Mouse (Mus musculus) heart, embryonic 11.5 days (tissue): ENCODE data around the gene Nprl3. TPM values are rescaled to one million over a fixed set of nuclear protein-coding genes. Genes with fewer than 3 reads are reported as not detected.

Experiments
- ATAC-seq: fragments of 200-750 bp; cut with Nextera tagmentation; replicated peaks from 2 replicates; pipeline ENCODE4 v1.8.0; 2017; ENCODE audit warnings: moderate library complexity; ENCODE audit not compliant: insufficient number of reproducible peaks, low FRiP score, low TSS enrichment
- H3K27ac ChIP-seq: fragments of 300-500 bp; sonication (generic); 2 replicates; pipeline ENCODE4 v1.5.1; 2014; ENCODE audit warnings: mild to moderate bottlenecking, low read depth, low read length
- H3K27me3 ChIP-seq: fragments of 300-500 bp; sonication (generic); 2 replicates; pipeline ENCODE4 v1.6.1; 2014; ENCODE audit warnings: mild to moderate bottlenecking, low read length, mixed read lengths; ENCODE audit not compliant: control insufficient read depth, insufficient read depth
- H3K36me3 ChIP-seq: fragments of 300-500 bp; sonication (generic); 2 replicates; pipeline ENCODE4 v1.6.1; 2014; ENCODE audit warnings: mild to moderate bottlenecking, low read length, moderate library complexity, mixed read lengths; ENCODE audit not compliant: control insufficient read depth, insufficient read depth
- H3K4me1 ChIP-seq: fragments of 300-500 bp; sonication (generic); 2 replicates; pipeline ENCODE4 v1.6.1; 2014; ENCODE audit warnings: low read length; ENCODE audit not compliant: control insufficient read depth, insufficient read depth
- H3K4me2 ChIP-seq: fragments of 300-500 bp; sonication (generic); 2 replicates; pipeline ENCODE4 v1.6.1; 2014; ENCODE audit warnings: mild to moderate bottlenecking, moderate library complexity
- H3K4me3 ChIP-seq: fragments of 300-500 bp; sonication (generic); 2 replicates; pipeline ENCODE4 v1.5.1; 2014; ENCODE audit warnings: low read depth, low read length
- H3K9ac ChIP-seq: fragments of 300-500 bp; sonication (generic); 2 replicates; pipeline ENCODE4 v1.6.1; 2014; ENCODE audit warnings: mild to moderate bottlenecking, low read depth, low read length, moderate library complexity
- H3K9me3 ChIP-seq: fragments of 300-500 bp; sonication (generic); replicated peaks from 2 replicates; pipeline ENCODE4 v1.6.1; 2016; ENCODE audit warnings: low read length; ENCODE audit not compliant: control insufficient read depth
- WGBS: fragments of 180-500 bp; shearing (Covaris S2); extraction: QIAGEN DNeasy Blood & Tissue Kit; methylation state at CpG from one replicate; pipeline ENCODE4 v1.1.7; 2014; ENCODE audit not compliant: insufficient replicate concordance; 5-methylcytosine and 5-hydroxymethylcytosine counted together
- polyA plus RNA-seq: library from polyadenylated mRNA; unstranded; fragments of >200 nt; fragmentation: Nextera tagmentation; extraction: Ambion mirVana; gene quantifications from 2 replicates; pipeline ENCODE4 v1.2.1, GENCODE M21; 2014

Nprl3 gene
- polyA plus RNA-seq, 1 experiment from 2014 or later = 34.6 TPM

GRCm38 (mm10) chr11:32190119-32190518 lies 77.4 kb downstream of the Nprl3 start:
- WGBS = 83% methylated on average over 9 of the region's 9 CpGs
- Histone ChIP-seq H3K9ac (no peak overlapping the region), H3K36me3 (no peaks in the 10 kb centered on the region), H3K27ac (no peak overlapping the region), H3K4me2 (no peak overlapping the region), H3K27me3 (no peaks in the 10 kb centered on the region), H3K9me3 (no peaks in the 10 kb centered on the region), H3K4me1 (no peaks in the 10 kb centered on the region), H3K4me3 (no peak overlapping the region)
- no peak for ATAC-seq

GRCm38 (mm10) chr11:32189434-32189833 lies 78.1 kb downstream of the Nprl3 start:
- Histone ChIP-seq H3K4me1 (no peaks in the 10 kb centered on the region), H3K36me3 (no peaks in the 10 kb centered on the region), H3K9ac (no peak overlapping the region), H3K27ac (no peak overlapping the region), H3K4me2 (no peak overlapping the region), H3K4me3 (no peak overlapping the region), H3K27me3 (0 out of 2 replicates have a peak, but pooled peaks cover 2% of the 10 kb centered on the region), H3K9me3 (no peaks in the 10 kb centered on the region)
- WGBS = 63% methylated on average over 5 of the region's 5 CpGs
- ATAC-seq = no peak

- Histone ChIP-seq H3K4me1 (no peaks in the 10 kb centered on the region), H3K9me3 (no peaks in the 10 kb centered on the region), H3K4me3 (no peak overlapping the region), H3K36me3 (no peaks in the 10 kb centered on the region), H3K27me3 (0 out of 2 replicates have a peak, but pooled peaks cover 2% of the 10 kb centered on the region), H3K4me2 (no peak overlapping the region), H3K27ac (no peak overlapping the region), H3K9ac (no peak overlapping the region)
- 80% methylated on average over 12 of the region's 12 CpGs for WGBS
- ATAC-seq = no peak
Observed at GRCm38 (mm10) chr11:32188881-32189280, 78.6 kb downstream of the Nprl3 start.

- Histone ChIP-seq H3K27me3 (0 out of 2 replicates have a peak, but pooled peaks cover 2% of the 10 kb centered on the region), H3K4me1 (no peaks in the 10 kb centered on the region), H3K9me3 (no peaks in the 10 kb centered on the region), H3K27ac (no peak overlapping the region), H3K4me2 (no peak overlapping the region), H3K4me3 (no peak overlapping the region), H3K36me3 (no peaks in the 10 kb centered on the region), H3K9ac (no peak overlapping the region)
- whole genome bisulfite sequencing = 84% methylated on average over 4 of the region's 4 CpGs
- ATAC-seq = no peak
Observed at GRCm38 (mm10) chr11:32187256-32187655, 80.3 kb downstream of the Nprl3 start.

DNA sequence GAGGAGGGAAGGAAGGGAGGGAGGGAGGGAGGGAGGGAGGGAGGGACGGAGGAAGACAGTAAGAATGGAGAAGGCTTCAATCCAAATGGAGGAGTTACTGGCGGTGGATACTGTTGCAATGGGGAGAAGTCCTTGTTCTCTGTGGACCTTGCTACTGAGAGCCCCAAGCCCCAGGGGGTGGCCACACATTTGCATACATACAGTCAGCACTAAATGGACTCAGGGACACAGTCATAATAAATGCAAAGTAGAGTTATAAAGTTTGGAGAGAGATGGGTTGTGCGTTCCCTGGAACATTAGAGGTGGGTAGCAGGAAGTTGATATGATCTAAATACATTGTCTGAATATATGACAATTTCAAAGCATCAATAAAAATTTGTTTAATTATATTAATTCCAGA lies 81.5 kb downstream of the Nprl3 start:
- Histone ChIP-seq H3K9ac (no peak overlapping the region), H3K27ac (no peak overlapping the region), H3K4me1 (no peaks in the 10 kb centered on the region), H3K9me3 (no peaks in the 10 kb centered on the region), H3K4me2 (no peak overlapping the region), H3K4me3 (no peak overlapping the region), H3K27me3 (peaks cover 7% of the 10 kb centered on the region; the same call in 1 of the 2 replicates), H3K36me3 (no peaks in the 10 kb centered on the region)
- no peak for ATAC-seq
- WGBS = 81% methylated on average over 3 of the region's 3 CpGs

DNA sequence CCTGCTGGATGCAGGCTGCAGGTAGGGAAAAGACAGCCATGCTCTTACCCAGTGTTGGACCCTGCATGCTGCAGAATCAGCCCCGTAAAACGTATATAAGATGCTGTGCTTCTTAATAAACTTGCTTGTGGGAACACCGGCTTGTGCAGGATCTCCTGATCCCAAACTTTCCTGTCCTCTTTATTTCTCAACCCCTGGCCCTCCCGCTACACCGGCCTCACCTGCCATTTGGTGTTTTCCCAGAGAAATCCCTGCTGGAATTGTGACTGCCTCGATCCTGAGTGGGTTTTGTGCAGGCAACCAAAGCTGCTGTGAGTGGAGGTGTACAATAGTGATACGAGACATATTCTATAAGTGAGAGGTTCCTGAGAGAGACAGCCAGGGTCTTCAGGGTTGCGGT lies 83.0 kb downstream of the Nprl3 start:
- WGBS = 85% methylated on average over 8 of the region's 8 CpGs
- Histone ChIP-seq H3K4me3 (no peak overlapping the region), H3K27ac (no peak overlapping the region), H3K4me1 (no peaks in the 10 kb centered on the region), H3K4me2 (no peak overlapping the region), H3K27me3 (peaks cover 7% of the 10 kb centered on the region; the same call in 1 of the 2 replicates), H3K36me3 (no peaks in the 10 kb centered on the region), H3K9me3 (no peaks in the 10 kb centered on the region), H3K9ac (no peak overlapping the region)
- ATAC-seq = no peak

DNA sequence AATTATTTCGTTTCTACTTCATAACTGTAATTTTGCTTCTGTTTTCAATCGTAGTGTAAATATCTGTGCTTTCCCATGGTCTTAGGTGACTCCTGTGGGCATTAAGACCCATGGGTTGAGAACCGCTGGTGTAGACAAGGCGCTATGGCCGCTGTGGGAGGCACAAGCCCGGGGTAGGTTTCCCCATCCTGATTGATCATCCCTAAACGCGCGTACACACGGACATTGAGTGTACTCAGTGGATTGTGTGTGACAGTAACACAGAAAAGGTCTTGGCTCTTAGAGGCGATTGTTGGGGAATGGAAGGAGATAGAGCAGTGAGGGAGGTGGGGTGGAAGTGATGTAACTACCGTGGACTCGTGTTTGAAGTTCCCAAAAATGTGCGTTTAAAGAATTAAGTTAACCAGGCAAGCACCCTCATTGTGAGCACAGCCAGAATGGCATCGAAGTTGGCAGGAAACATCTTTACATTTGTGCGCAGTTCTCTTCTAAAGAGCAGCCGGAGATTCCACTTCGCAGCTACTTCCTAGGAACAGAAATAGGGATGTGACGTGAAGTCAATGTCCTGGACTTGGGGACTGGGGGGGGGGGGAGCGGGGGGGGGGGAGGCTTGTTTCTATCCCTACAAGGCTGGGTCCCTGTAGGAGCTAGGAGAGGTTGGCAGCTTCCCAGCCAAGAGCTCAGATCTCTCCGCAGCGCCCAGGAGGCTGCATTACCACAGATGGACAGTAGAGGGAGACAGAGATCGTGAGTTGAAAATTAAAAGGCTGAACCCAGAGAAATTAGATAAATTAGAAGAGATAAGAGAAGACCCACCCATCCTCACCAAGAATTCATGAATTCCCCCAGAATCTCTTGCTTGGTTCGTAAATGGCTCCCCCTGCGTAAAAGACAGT lies 85.3 kb downstream of the Nprl3 start:
- Histone ChIP-seq H3K4me3 (no peak overlapping the region), H3K27me3 (peaks cover 7% of the 10 kb centered on the region; the same call in 1 of the 2 replicates)

DNA sequence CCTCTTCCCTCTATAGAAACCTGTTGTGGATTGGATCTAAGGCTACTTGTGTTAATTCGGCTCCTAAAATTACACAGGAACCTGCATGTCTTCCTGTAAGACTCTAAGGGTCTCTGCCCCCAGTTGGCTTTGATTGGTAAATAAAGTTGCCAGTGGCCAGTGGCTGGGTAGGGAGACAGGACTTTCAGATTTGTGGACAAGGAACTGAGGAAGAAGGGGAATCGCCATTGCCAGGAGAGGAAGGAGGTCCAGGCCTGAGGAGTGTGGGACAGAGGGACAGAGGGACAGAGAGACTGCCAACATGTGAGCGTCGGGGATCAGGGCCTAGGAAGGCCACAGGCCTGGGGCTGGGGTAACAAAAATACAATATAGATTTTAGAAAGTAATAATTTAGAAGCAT lies 86.3 kb downstream of the Nprl3 start:
- Histone ChIP-seq H3K4me2 (no peak overlapping the region), H3K27me3 (peaks cover 7% of the 10 kb centered on the region; the same call in 1 of the 2 replicates), H3K4me1 (no peaks in the 10 kb centered on the region), H3K27ac (no peak overlapping the region), H3K9ac (no peak overlapping the region), H3K4me3 (no peak overlapping the region), H3K36me3 (no peaks in the 10 kb centered on the region), H3K9me3 (no peaks in the 10 kb centered on the region)
- ATAC-seq = no peak
- 74% methylated on average over 4 of the region's 4 CpGs for WGBS

More for the DNA sequence above, 85.3 kb downstream of the Nprl3 start:
- Histone ChIP-seq H3K9ac (no peak overlapping the region), H3K27ac (no peak overlapping the region), H3K9me3 (no peaks in the 10 kb centered on the region), H3K4me1 (no peaks in the 10 kb centered on the region), H3K36me3 (no peaks in the 10 kb centered on the region), H3K4me2 (no peak overlapping the region)
- no peak for ATAC-seq
- WGBS = 45% methylated on average over 24 of the region's 25 CpGs
